Mouse (Mus musculus) kidney, postnatal 0 days (tissue): Measurements from ENCODE around the gene Galnt14. TPM values are rescaled to one million over a fixed set of nuclear protein-coding genes. Genes with fewer than 3 reads are reported as not detected.

Source experiments
- ATAC-seq: fragments of 200-750 bp; cut with Nextera tagmentation; replicated peaks from 2 replicates; pipeline ENCODE4 v1.8.0; 2017; ENCODE audit warnings: low read depth, moderate number of reproducible peaks, moderate TSS enrichment, moderate library complexity; ENCODE audit not compliant: low FRiP score
- DNase-seq: peaks from one replicate; pipeline ENCODE4 v3.0.0-alpha.2; 2016; ENCODE audit warnings: low spot score
- H3K27ac ChIP-seq: fragments of 300-500 bp; sonication (generic); 2 replicates; pipeline ENCODE4 v1.5.1; 2014; ENCODE audit warnings: mild to moderate bottlenecking
- H3K27me3 ChIP-seq: fragments of 300-500 bp; sonication (generic); 2 replicates; pipeline ENCODE4 v1.6.1; 2014; ENCODE audit warnings: low read length, mixed read lengths; ENCODE audit not compliant: insufficient read depth
- H3K36me3 ChIP-seq: fragments of 300-500 bp; sonication (generic); 2 replicates; pipeline ENCODE4 v1.6.1; 2014; ENCODE audit warnings: low read length, mixed read lengths; ENCODE audit not compliant: insufficient read depth
- H3K4me1 ChIP-seq: fragments of 300-500 bp; sonication (generic); replicated peaks from 2 replicates; pipeline ENCODE4 v1.6.1; 2014; ENCODE audit warnings: antibody characterized with exemption, low read length, mixed read lengths; ENCODE audit not compliant: insufficient read depth
- H3K4me2 ChIP-seq: fragments of 300-500 bp; sonication (generic); 2 replicates; pipeline ENCODE4 v1.6.1; 2014; ENCODE audit warnings: mild to moderate bottlenecking, low read length, moderate library complexity, mixed read lengths
- H3K4me3 ChIP-seq: fragments of 300-500 bp; sonication (generic); replicated peaks from 2 replicates; pipeline ENCODE4 v1.5.1; 2014; ENCODE audit warnings: low read depth, low read length
- H3K9ac ChIP-seq: fragments of 300-500 bp; sonication (generic); 2 replicates; pipeline ENCODE4 v1.6.1; 2014; ENCODE audit warnings: low read depth, low read length
- H3K9me3 ChIP-seq: fragments of 300-500 bp; sonication (generic); replicated peaks from 2 replicates; pipeline ENCODE4 v1.6.1; 2016; ENCODE audit warnings: low read length, inconsistent platforms, mixed read lengths
- CTCF ChIP-seq: IDR thresholded peaks from 2 replicates; pipeline ENCODE4 v1.5.1; 2016; ENCODE audit warnings: antibody characterized with exemption, low read depth, mild to moderate bottlenecking, moderate library complexity
- WGBS: fragments of 180-500 bp; shearing (Covaris S2); extraction: QIAGEN DNeasy Blood & Tissue Kit; methylation state at CpG from one replicate; pipeline ENCODE4 v1.1.7; 2014; 5-methylcytosine and 5-hydroxymethylcytosine counted together
- polyA plus RNA-seq: library from polyadenylated mRNA; unstranded; fragments of >200 nt; fragmentation: Nextera tagmentation; extraction: Ambion mirVana; gene quantifications from 2 replicates; pipeline ENCODE4 v1.2.1, GENCODE M21; 2015

Gene Galnt14
- polyA plus RNA-seq, 1 experiment from 2014 or later: 19.3 TPM

- no peak overlapping the region for H3K4me2 ChIP-seq
- no peak overlapping the region for H3K27ac ChIP-seq
- no peak for TF ChIP-seq CTCF
- H3K4me1 ChIP-seq: 0 out of 2 replicates have a peak, but pooled peaks cover 13% of the 10 kb centered on the region
- 90% methylated on average over 7 of the region's 7 CpGs for WGBS
- DNase-seq (no peak), ATAC-seq (no peak)
- no peaks in the 10 kb centered on the region for H3K36me3 ChIP-seq
- no peaks in the 10 kb centered on the region for H3K9me3 ChIP-seq
- no peak overlapping the region for H3K9ac ChIP-seq
- no peak overlapping the region for H3K4me3 ChIP-seq
- H3K27me3 ChIP-seq: no peaks in the 10 kb centered on the region
These were observed 68.6 kb downstream of the Galnt14 start for GRCm38 (mm10) chr17:73641676-73642075.

- Histone ChIP-seq H3K4me1 (0 out of 2 replicates have a peak, but pooled peaks cover 13% of the 10 kb centered on the region), H3K36me3 (no peaks in the 10 kb centered on the region), H3K27me3 (no peaks in the 10 kb centered on the region), H3K9me3 (no peaks in the 10 kb centered on the region), H3K4me2 (peak overlapping the region; percentile 37), H3K4me3 (no peak overlapping the region), H3K27ac (peak overlapping the region; percentile 81), H3K9ac (no peak overlapping the region)
- WGBS: 28% methylated on average over 3 of the region's 3 CpGs
- no peak for TF ChIP-seq CTCF
- ATAC-seq: peak; percentile 75
- peak; percentile 21 for DNase-seq
These were observed 70.2 kb downstream of the Galnt14 start for GRCm38 (mm10) chr17:73640117-73640480.

GRCm38 (mm10) chr17:73639401-73640116 is 70.7 kb downstream of the Galnt14 start:
- WGBS: 31% methylated on average over 6 of the region's 6 CpGs
- no peak overlapping the region for H3K4me3 ChIP-seq
- H3K4me2 ChIP-seq: peak overlapping the region; percentile 37

GRCm38 (mm10) chr17:73636988-73637387 is 73.3 kb downstream of the Galnt14 start:
- 94% methylated on average over 5 of the region's 5 CpGs for WGBS
- Histone ChIP-seq H3K9me3 (no peaks in the 10 kb centered on the region), H3K27me3 (no peaks in the 10 kb centered on the region), H3K4me3 (no peak overlapping the region), H3K4me2 (no peak overlapping the region), H3K4me1 (0 out of 2 replicates have a peak, but pooled peaks cover 13% of the 10 kb centered on the region), H3K27ac (no peak overlapping the region), H3K36me3 (no peaks in the 10 kb centered on the region), H3K9ac (no peak overlapping the region)
- TF ChIP-seq CTCF: no peak
- no peak for DNase-seq
- no peak for ATAC-seq

More at GRCm38 (mm10) chr17:73639401-73640116, 70.7 kb downstream of the Galnt14 start:
- Histone ChIP-seq H3K36me3 (no peaks in the 10 kb centered on the region), H3K27me3 (no peaks in the 10 kb centered on the region), H3K27ac (peak overlapping the region; percentile 81), H3K4me1 (0 out of 2 replicates have a peak, but pooled peaks cover 13% of the 10 kb centered on the region), H3K9me3 (no peaks in the 10 kb centered on the region), H3K9ac (no peak overlapping the region)
- DNase-seq (peak; percentile 51), ATAC-seq (peak; percentile 85)
- TF ChIP-seq CTCF: no peak

- Histone ChIP-seq H3K4me3 (no peak overlapping the region), H3K4me1 (0 out of 2 replicates have a peak, but pooled peaks cover 2% of the 10 kb centered on the region), H3K27me3 (no peaks in the 10 kb centered on the region), H3K9me3 (no peaks in the 10 kb centered on the region), H3K4me2 (no peak overlapping the region), H3K9ac (no peak overlapping the region), H3K27ac (no peak overlapping the region), H3K36me3 (no peaks in the 10 kb centered on the region)
- WGBS: 46% methylated on average over 2 of the region's 2 CpGs
- TF ChIP-seq CTCF: no peak
- ATAC-seq (no peak), DNase-seq (no peak)
These were observed 75.4 kb downstream of the Galnt14 start for GRCm38 (mm10) chr17:73634896-73635295.

- H3K27ac ChIP-seq: no peak overlapping the region
- 39% methylated on average over 11 of the region's 11 CpGs for WGBS
- ATAC-seq (no peak), DNase-seq (peak; percentile 9)
- TF ChIP-seq CTCF: no peak
- H3K36me3 ChIP-seq: no peaks in the 10 kb centered on the region
- H3K4me2 ChIP-seq: no peak overlapping the region
- no peak overlapping the region for H3K4me3 ChIP-seq
- H3K9ac ChIP-seq: no peak overlapping the region
- no peaks in the 10 kb centered on the region for H3K4me1 ChIP-seq
- H3K27me3 ChIP-seq: no peaks in the 10 kb centered on the region
- no peaks in the 10 kb centered on the region for H3K9me3 ChIP-seq
These were observed 76.1 kb downstream of the Galnt14 start for GRCm38 (mm10) chr17:73633991-73634710.
